Mouse (Mus musculus) midbrain, embryonic 13.5 days (tissue): ENCODE data around the gene Pctp. TPM values are rescaled to one million over a fixed set of nuclear protein-coding genes. Genes with fewer than 3 reads are reported as not detected.

Source experiments
- ATAC-seq: fragments of 200-750 bp; cut with Nextera tagmentation; 2 replicates; pipeline ENCODE4 v1.8.0; 2017; ENCODE audit warnings: mild to moderate bottlenecking, moderate TSS enrichment, moderate library complexity
- H3K27ac ChIP-seq: fragments of 300-500 bp; sonication (generic); 2 replicates; pipeline ENCODE4 v1.5.1; 2015; ENCODE audit warnings: inconsistent platforms, mild to moderate bottlenecking, moderate library complexity
- H3K27me3 ChIP-seq: fragments of 300-500 bp; sonication (generic); 2 replicates; pipeline ENCODE4 v1.6.1; 2015; ENCODE audit warnings: mild to moderate bottlenecking, inconsistent platforms
- H3K36me3 ChIP-seq: fragments of 300-500 bp; sonication (generic); 2 replicates; pipeline ENCODE4 v1.6.1; 2015; ENCODE audit warnings: mild to moderate bottlenecking, inconsistent platforms
- H3K4me1 ChIP-seq: fragments of 300-500 bp; sonication (generic); replicated peaks from 2 replicates; pipeline ENCODE4 v1.6.1; 2015; ENCODE audit warnings: inconsistent platforms
- H3K4me2 ChIP-seq: fragments of 300-500 bp; sonication (generic); replicated peaks from 2 replicates; pipeline ENCODE4 v1.6.1; 2015; ENCODE audit warnings: moderate library complexity, mild to moderate bottlenecking, inconsistent platforms
- H3K4me3 ChIP-seq: fragments of 300-500 bp; sonication (generic); replicated peaks from 2 replicates; pipeline ENCODE4 v1.5.1; 2015; ENCODE audit warnings: mild to moderate bottlenecking, inconsistent platforms
- H3K9ac ChIP-seq: fragments of 300-500 bp; sonication (generic); replicated peaks from 2 replicates; pipeline ENCODE4 v1.6.1; 2015; ENCODE audit warnings: mild to moderate bottlenecking, inconsistent platforms
- H3K9me3 ChIP-seq: fragments of 300-500 bp; sonication (generic); 2 replicates; pipeline ENCODE4 v1.6.1; 2016; ENCODE audit warnings: mild to moderate bottlenecking, inconsistent platforms
- WGBS: fragments of 180-500 bp; shearing (Covaris S2); methylation state at CpG from one replicate; pipeline ENCODE4 v1.1.7; 2015; 5-methylcytosine and 5-hydroxymethylcytosine counted together
- polyA plus RNA-seq: library from polyadenylated mRNA; unstranded; fragments of >200 nt; fragmentation: Nextera tagmentation; extraction: Ambion mirVana; gene quantifications from 2 replicates; pipeline ENCODE4 v1.2.1, GENCODE M21; 2015

The Pctp gene
- polyA plus RNA-seq, 1 experiment from 2014 or later, result 2.6 TPM

DNA sequence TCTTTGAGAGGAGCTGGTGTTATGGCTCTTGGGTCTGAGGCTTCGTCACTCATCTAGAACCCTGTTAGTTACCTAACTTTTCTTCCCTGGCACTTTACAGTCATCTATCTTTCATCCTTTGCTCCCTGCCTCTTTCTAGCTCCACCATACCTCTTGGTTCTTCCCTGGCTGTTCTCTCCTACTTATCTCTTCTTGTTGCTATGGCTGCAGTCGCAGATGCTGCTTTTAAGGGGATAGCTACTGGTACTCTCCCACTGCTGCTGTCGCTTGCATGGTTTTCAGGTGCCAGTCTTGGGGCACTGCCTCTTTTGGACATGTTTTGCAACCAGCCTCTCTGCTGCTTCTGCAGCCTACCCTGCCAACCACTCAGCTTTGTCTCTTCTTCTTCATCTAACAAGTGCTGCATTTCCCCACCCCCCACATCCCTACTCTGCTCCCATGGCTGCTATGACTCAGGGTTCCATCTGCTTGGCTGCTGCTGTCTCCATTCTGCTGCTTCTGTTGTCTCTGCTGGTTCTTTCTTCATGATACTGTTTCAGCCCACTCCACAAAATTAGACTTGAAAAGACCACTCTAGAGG is 51.9 kb downstream of the Pctp start:
- no peak overlapping the region for H3K4me3 ChIP-seq
- H3K4me2 ChIP-seq, result no peak overlapping the region
- 88% methylated on average over 3 of the region's 3 CpGs for WGBS
- ATAC-seq, result no peak
- no peak overlapping the region for H3K9ac ChIP-seq
- no peaks in the 10 kb centered on the region for H3K36me3 ChIP-seq
- no peaks in the 10 kb centered on the region for H3K9me3 ChIP-seq
- no peak overlapping the region for H3K27ac ChIP-seq
- no peaks in the 10 kb centered on the region for H3K27me3 ChIP-seq
- no peaks in the 10 kb centered on the region for H3K4me1 ChIP-seq

DNA sequence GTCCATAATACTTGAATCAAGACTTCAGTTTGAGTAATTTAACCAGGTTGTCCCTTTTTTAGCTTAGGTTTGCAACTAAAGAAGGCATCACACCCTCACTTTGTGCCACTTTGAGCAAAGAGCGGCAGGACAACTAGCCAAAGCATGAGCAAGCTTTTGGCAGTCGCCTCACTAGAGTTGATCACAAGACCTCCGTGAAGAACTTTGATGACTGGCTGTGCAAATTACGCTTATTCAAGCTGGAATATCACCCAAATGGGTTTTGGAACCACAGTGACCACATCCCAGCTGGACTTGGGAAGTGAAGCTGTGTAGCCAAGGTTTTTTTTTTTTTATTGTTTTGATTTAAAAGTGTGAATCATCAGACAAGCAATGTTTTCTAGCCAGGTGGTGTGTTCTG is 54.9 kb downstream of the Pctp start:
- no peak overlapping the region for H3K4me2 ChIP-seq
- H3K27ac ChIP-seq, result no peak overlapping the region
- no peaks in the 10 kb centered on the region for H3K27me3 ChIP-seq
- no peaks in the 10 kb centered on the region for H3K36me3 ChIP-seq
- H3K9me3 ChIP-seq, result no peaks in the 10 kb centered on the region
- no peak for ATAC-seq
- H3K4me3 ChIP-seq, result no peak overlapping the region
- no peaks in the 10 kb centered on the region for H3K4me1 ChIP-seq
- H3K9ac ChIP-seq, result no peak overlapping the region
- WGBS, result 91% methylated on average over 4 of the region's 4 CpGs

DNA sequence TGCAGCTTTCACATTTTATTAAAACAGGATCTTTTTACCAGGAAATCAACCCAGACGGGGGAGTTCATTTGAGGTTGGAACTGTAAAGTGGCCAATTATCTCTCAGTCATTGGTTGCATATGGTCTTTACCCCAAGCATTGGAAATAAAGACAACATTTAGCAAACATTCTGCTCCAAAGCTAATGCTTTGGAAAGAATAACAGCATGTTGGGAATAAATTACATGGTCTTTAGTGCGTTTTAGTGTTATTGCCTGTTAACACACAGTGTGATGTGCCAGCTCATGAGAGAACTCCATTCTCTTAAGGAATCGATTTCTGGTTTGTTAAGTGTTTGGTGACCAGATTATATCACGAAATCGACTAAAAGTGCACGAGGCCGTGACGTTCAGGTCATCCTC is 57.5 kb downstream of the Pctp start:
- WGBS, result 90% methylated on average over 8 of the region's 8 CpGs
- no peak overlapping the region for H3K4me3 ChIP-seq
- H3K9ac ChIP-seq, result no peak overlapping the region
- H3K9me3 ChIP-seq, result no peaks in the 10 kb centered on the region
- no peaks in the 10 kb centered on the region for H3K36me3 ChIP-seq
- no peak for ATAC-seq
- no peaks in the 10 kb centered on the region for H3K4me1 ChIP-seq
- H3K27ac ChIP-seq, result no peak overlapping the region
- no peak overlapping the region for H3K4me2 ChIP-seq
- H3K27me3 ChIP-seq, result no peaks in the 10 kb centered on the region

DNA sequence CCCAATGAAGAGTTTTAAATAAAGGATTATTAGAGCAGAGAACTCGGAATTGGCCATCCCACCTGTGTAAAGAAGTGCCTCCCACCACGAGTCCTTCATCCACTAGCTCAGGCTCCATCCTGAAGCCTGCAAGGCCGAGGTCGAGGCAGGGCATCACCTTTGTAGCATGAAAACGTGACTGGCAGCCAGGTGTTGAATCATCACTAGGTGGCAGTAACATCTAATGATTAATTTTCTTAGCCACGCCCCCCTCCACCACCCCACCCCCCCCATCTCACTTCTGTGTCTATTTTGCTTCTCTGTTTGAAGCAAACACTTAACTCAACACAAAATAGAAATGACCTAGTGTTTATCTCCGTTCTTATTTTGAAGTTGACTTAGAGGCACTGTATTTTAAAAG is 65.5 kb downstream of the Pctp start:
- WGBS, result 45% methylated on average over 7 of the region's 7 CpGs
- Histone ChIP-seq H3K9me3 (no peaks in the 10 kb centered on the region), H3K4me2 (no peak overlapping the region), H3K4me3 (no peak overlapping the region), H3K36me3 (no peaks in the 10 kb centered on the region), H3K4me1 (peaks cover 7% of the 10 kb centered on the region; the same call in 1 of the 2 replicates), H3K27me3 (no peaks in the 10 kb centered on the region), H3K27ac (no peak overlapping the region), H3K9ac (no peak overlapping the region)
- no peak for ATAC-seq

Other genes with a start within 250 kb of the Pctp start
- 3.6 TPM in 2 replicates for gene Ankfn1, start 225.2 kb downstream of the Pctp start, polyA plus RNA-seq
- gene Tmem100, start 27.5 kb upstream of the Pctp start, polyA plus RNA-seq, result 5.6 and 6.9 TPM in 2 replicates
- gene Gm45716, start 184.8 kb upstream of the Pctp start, polyA plus RNA-seq, result 25.4 and 25.5 TPM in 2 replicates
- 88.3 and 92.5 TPM in 2 replicates for gene Mmd, start 246.6 kb upstream of the Pctp start, polyA plus RNA-seq